Mouse (Mus musculus) kidney, postnatal 0 days (tissue): ENCODE measurements around the gene Supt6. TPM values are rescaled to one million over a fixed set of nuclear protein-coding genes. Genes with fewer than 3 reads are reported as not detected.

ENCODE experiments used
- ATAC-seq: fragments of 200-750 bp; cut with Nextera tagmentation; replicated peaks from 2 replicates; pipeline ENCODE4 v1.8.0; 2017; ENCODE audit warnings: low read depth, moderate number of reproducible peaks, moderate TSS enrichment, moderate library complexity; ENCODE audit not compliant: low FRiP score
- DNase-seq: peaks from one replicate; pipeline ENCODE4 v3.0.0-alpha.2; 2016; ENCODE audit warnings: low spot score
- H3K27ac ChIP-seq: fragments of 300-500 bp; sonication (generic); 2 replicates; pipeline ENCODE4 v1.5.1; 2014; ENCODE audit warnings: mild to moderate bottlenecking
- H3K27me3 ChIP-seq: fragments of 300-500 bp; sonication (generic); 2 replicates; pipeline ENCODE4 v1.6.1; 2014; ENCODE audit warnings: low read length, mixed read lengths; ENCODE audit not compliant: insufficient read depth
- H3K36me3 ChIP-seq: fragments of 300-500 bp; sonication (generic); 2 replicates; pipeline ENCODE4 v1.6.1; 2014; ENCODE audit warnings: low read length, mixed read lengths; ENCODE audit not compliant: insufficient read depth
- H3K4me1 ChIP-seq: fragments of 300-500 bp; sonication (generic); replicated peaks from 2 replicates; pipeline ENCODE4 v1.6.1; 2014; ENCODE audit warnings: antibody characterized with exemption, low read length, mixed read lengths; ENCODE audit not compliant: insufficient read depth
- H3K4me2 ChIP-seq: fragments of 300-500 bp; sonication (generic); 2 replicates; pipeline ENCODE4 v1.6.1; 2014; ENCODE audit warnings: mild to moderate bottlenecking, low read length, moderate library complexity, mixed read lengths
- H3K4me3 ChIP-seq: fragments of 300-500 bp; sonication (generic); replicated peaks from 2 replicates; pipeline ENCODE4 v1.5.1; 2014; ENCODE audit warnings: low read depth, low read length
- H3K9ac ChIP-seq: fragments of 300-500 bp; sonication (generic); 2 replicates; pipeline ENCODE4 v1.6.1; 2014; ENCODE audit warnings: low read depth, low read length
- H3K9me3 ChIP-seq: fragments of 300-500 bp; sonication (generic); replicated peaks from 2 replicates; pipeline ENCODE4 v1.6.1; 2016; ENCODE audit warnings: low read length, inconsistent platforms, mixed read lengths
- CTCF ChIP-seq: IDR thresholded peaks from 2 replicates; pipeline ENCODE4 v1.5.1; 2016; ENCODE audit warnings: antibody characterized with exemption, low read depth, mild to moderate bottlenecking, moderate library complexity
- WGBS: fragments of 180-500 bp; shearing (Covaris S2); extraction: QIAGEN DNeasy Blood & Tissue Kit; methylation state at CpG from one replicate; pipeline ENCODE4 v1.1.7; 2014; 5-methylcytosine and 5-hydroxymethylcytosine counted together
- polyA plus RNA-seq: library from polyadenylated mRNA; unstranded; fragments of >200 nt; fragmentation: Nextera tagmentation; extraction: Ambion mirVana; gene quantifications from 2 replicates; pipeline ENCODE4 v1.2.1, GENCODE M21; 2015

The Supt6 gene
- polyA plus RNA-seq, 1 experiment from 2014 or later: 14.4 TPM

DNA sequence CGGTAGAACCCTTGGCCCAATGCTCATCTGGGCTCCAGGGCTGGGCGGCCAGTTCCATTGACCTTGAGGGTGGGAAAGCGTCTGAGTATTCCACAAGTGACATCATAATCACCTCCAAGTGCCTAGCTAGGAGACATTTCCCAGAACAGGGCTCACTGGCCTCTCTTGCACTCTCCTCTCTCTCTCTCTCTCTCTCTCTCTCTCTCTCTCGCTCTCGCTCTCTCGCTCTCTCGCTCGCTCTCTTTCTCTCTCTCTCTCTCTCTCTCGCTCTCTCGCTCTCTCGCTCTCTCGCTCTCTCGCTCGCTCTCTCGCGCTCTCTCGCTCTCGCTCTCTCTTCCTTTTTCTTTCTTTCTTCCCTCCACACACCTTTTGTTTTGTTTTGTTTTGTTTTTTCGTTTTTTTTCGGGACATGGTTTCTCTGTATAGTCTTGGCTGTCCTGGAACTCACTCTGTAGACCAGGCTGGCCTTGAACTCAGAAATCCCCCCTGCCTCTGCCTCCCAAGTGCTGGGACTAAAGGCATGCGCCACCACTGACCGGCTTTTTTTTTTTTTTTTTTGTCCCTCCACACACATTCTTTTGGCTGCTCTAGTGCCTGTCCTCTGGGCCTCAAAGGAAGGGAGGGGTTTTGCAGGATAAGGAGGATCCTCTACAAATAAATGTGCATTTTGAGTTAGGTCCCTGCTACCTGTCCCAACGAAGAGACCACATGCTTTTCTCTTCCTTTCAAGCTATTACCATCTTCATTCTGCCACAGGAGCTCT, 50.5 kb downstream of the Supt6 start:
- 66% methylated on average over 23 of the region's 23 CpGs for WGBS
- peaks cover 17% of the 10 kb centered on the region for H3K36me3 ChIP-seq
- no peaks in the 10 kb centered on the region for H3K9me3 ChIP-seq
- H3K4me1 ChIP-seq: peaks cover 5% of the 10 kb centered on the region
- H3K4me3 ChIP-seq: peak overlapping the region; percentile 53
- ATAC-seq (no peak), DNase-seq (no peak)
- H3K4me2 ChIP-seq: peak overlapping the region; percentile 65
- H3K27me3 ChIP-seq: no peaks in the 10 kb centered on the region
- H3K9ac ChIP-seq: peak overlapping the region; percentile 13
- TF ChIP-seq CTCF: no peak
- H3K27ac ChIP-seq: no peak overlapping the region

DNA sequence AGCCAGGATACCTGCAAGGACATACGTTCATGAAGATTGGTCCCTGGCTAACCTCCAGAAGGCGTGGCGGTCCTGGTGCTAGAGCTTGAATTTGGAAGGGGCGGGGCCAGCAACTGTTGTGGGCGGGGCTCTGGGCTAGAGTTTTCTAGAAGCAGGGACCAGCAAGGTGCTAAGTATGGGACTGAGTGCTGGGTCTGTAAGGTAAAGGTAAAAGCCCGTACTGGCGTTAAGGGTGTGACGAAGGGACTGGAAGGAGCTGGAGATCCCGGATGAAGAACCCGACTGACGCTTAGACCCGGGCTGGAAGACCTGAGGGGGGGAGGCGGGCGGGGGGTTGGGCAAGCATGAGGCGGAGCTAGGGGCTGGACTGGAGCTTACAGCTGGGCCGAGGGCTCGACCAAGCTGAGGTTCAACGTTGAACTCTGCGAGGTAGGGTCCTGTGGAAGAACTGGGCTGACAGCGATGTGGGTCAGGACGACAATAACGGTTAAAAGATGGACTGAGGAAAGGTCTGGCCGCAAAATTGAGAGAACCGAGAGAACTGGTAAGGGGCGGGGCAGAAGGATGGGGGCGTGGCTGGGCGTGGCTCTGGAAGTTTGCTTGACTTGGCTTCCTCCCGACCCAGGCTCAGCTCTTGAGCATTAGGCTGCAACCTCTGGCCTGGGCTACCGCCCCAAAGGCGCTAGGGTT, 51.2 kb downstream of the Supt6 start:
- TF ChIP-seq CTCF: no peak
- peak overlapping the region; percentile 13 for H3K9ac ChIP-seq
- ATAC-seq (peak; percentile 73), DNase-seq (peak; percentile 86)
- peak overlapping the region; percentile 53 for H3K4me3 ChIP-seq
- H3K9me3 ChIP-seq: no peaks in the 10 kb centered on the region
- H3K36me3 ChIP-seq: peaks cover 21% of the 10 kb centered on the region
- H3K27ac ChIP-seq: no peak overlapping the region
- H3K4me1 ChIP-seq: peaks cover 11% of the 10 kb centered on the region
- peak overlapping the region; percentile 65 for H3K4me2 ChIP-seq
- no peaks in the 10 kb centered on the region for H3K27me3 ChIP-seq
- WGBS: 2% methylated on average over 30 of the region's 30 CpGs

GRCm38 (mm10) chr11:78193113-78193512, 52.7 kb downstream of the Supt6 start, which contains the start of gene Proca1:
Gene Proca1, plus strand, starts transcription at chr11:78193392.
- Histone ChIP-seq H3K4me3 (peak within 1 kb of the TSS; percentile 53), H3K36me3 (peaks cover 21% of the 10 kb centered on the region), H3K27ac (no peak within 1 kb of the TSS), H3K27me3 (no peaks in the 10 kb centered on the region), H3K9me3 (no peaks in the 10 kb centered on the region), H3K9ac (0 out of 2 replicates have a peak within 1 kb of the TSS, but pooled peaks have one; percentile 13), H3K4me1 (peaks cover 14% of the 10 kb centered on the region), H3K4me2 (peak within 1 kb of the TSS; percentile 65)
- WGBS: 78% methylated on average over 1 of the region's 1 CpGs
- TF ChIP-seq CTCF: no peak
- no peak for ATAC-seq
- no peak for DNase-seq

DNA sequence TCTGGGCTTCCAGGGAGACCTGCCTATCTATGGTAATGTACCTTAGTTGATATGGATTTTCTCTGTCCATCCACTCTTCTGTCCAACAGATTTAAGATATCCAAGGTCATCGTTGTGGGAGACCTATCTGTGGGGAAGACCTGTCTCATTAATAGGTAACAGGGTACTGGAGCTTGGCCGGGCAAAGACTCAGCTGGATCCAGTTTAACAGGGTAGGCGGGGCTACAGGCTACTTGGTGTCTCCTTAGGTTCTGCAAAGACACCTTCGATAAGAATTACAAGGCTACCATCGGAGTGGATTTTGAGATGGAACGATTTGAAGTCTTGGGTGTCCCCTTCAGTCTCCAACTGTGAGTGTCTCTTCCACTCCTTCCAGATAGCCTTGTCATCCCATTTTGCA, 55.7 kb downstream of the Supt6 start:
- Histone ChIP-seq H3K4me3 (peak overlapping the region; percentile 78), H3K4me2 (peak overlapping the region; percentile 82), H3K9me3 (no peaks in the 10 kb centered on the region), H3K27ac (peak overlapping the region; percentile 99), H3K4me1 (peaks cover 12% of the 10 kb centered on the region), H3K9ac (peak overlapping the region; percentile 94), H3K27me3 (no peaks in the 10 kb centered on the region), H3K36me3 (peaks cover 21% of the 10 kb centered on the region)
- TF ChIP-seq CTCF: no peak
- 0 out of 2 replicates have a peak, but pooled peaks have one; percentile 17 for ATAC-seq
- WGBS: 44% methylated on average over 6 of the region's 6 CpGs
- no peak for DNase-seq

DNA sequence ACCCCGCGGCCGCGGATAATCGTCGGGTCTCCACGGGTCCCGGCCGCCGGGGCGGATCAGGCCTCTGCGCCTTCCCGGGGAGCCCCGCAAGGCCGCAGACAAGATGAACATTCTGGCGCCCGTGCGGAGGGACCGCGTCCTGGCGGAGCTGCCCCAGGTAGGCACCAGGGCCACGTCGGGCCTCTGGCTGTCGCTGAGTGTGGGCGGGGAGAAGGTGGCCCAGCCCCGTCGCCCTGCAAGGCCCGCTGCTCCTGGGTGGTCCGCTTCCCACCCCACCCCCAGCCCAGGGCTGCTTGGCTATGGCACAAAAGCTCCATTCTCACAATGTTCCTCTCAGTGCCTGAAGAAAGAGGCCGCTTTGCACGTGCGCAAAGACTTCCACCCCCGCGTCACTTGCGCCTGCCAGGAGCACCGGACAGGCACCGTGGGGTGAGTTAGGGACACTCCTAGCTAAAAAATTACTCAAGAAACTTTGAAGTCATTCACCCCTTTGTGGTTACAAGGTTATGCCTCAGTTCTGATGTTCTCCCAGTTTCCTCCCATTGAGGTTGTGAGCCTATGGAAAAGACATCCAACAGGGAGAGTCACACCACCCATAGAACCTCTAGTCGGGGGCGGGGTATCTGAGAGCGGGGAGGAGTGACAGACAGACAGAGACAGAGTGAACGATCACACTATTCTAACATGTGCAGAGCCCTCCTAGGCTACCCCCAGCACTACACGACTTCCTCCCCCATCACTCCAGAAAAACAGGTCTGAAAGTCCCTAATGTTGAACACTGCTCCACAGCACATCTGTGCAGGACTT, 56.4 kb downstream of the Supt6 start:
- peak overlapping the region; percentile 82 for H3K4me2 ChIP-seq
- DNase-seq: peak; percentile 92
- H3K36me3 ChIP-seq: peaks cover 21% of the 10 kb centered on the region
- H3K4me1 ChIP-seq: peaks cover 11% of the 10 kb centered on the region
- ATAC-seq: peak; percentile 86
- H3K9ac ChIP-seq: peak overlapping the region; percentile 94
- no peaks in the 10 kb centered on the region for H3K27me3 ChIP-seq
- 1% methylated on average over 42 of the region's 42 CpGs for WGBS
- TF ChIP-seq CTCF: no peak
- H3K4me3 ChIP-seq: peak overlapping the region; percentile 78
- peak overlapping the region; percentile 99 for H3K27ac ChIP-seq
- no peaks in the 10 kb centered on the region for H3K9me3 ChIP-seq
